Mouse (Mus musculus): ENCODE measurements at regions not wholly inside any gene's neighbourhood (a gene's known extent, or its start where the extent isn't known, plus 50 kb on each side); places are given as distances from the start of the nearest gene placed in this dataset. TPM values are rescaled to one million over a fixed set of nuclear protein-coding genes. Genes with fewer than 3 reads are reported as not detected.

- 96% methylated on average over 2 of the region's 2 CpGs for WGBS
- ATAC-seq = no peak
- H3K36me3 ChIP-seq (ENCODE audit: control insufficient read depth, insufficient read depth) = no peaks in the 10 kb centered on the region
These were observed 55.6 kb upstream of the Dapk1 start for GRCm38 (mm10) chr13:60545999-60546733.

More at GRCm38 (mm10) chr13:60545999-60546733, 55.6 kb upstream of the Dapk1 start:
- Histone ChIP-seq H3K27ac (ENCODE audit: low read length) (no peak overlapping the region), H3K9ac (replicated peaks; ENCODE audit: low read depth, low read length) (no peak overlapping the region), H3K27me3 (replicated peaks; ENCODE audit: control insufficient read depth, insufficient read depth, low read length) (no peaks in the 10 kb centered on the region), H3K4me1 (replicated peaks; ENCODE audit: control insufficient read depth, insufficient read depth, low read length) (no peaks in the 10 kb centered on the region), H3K4me2 (ENCODE audit: low read length) (no peak overlapping the region), H3K4me3 (replicated peaks; ENCODE audit: low read length) (no peak overlapping the region), H3K9me3 (ENCODE audit: control insufficient read depth, low read length) (no peaks in the 10 kb centered on the region)

Small RNAs in the stretch of these regions (microRNA-seq; reads per million reads assigned to microRNA genes)
- not detected for gene Gm24999
- gene Gm25000 = not detected

Data from forebrain, embryonic 16.5 days (tissue).